Mouse (Mus musculus): ENCODE data around the gene Ralgps1. TPM values are rescaled to one million over a fixed set of nuclear protein-coding genes. Genes with fewer than 3 reads are reported as not detected.

The Ralgps1 gene
- total and polyA plus RNA-seq, 3 experiments, result 0.62 to 2.1 (median 1.5) TPM

DNA sequence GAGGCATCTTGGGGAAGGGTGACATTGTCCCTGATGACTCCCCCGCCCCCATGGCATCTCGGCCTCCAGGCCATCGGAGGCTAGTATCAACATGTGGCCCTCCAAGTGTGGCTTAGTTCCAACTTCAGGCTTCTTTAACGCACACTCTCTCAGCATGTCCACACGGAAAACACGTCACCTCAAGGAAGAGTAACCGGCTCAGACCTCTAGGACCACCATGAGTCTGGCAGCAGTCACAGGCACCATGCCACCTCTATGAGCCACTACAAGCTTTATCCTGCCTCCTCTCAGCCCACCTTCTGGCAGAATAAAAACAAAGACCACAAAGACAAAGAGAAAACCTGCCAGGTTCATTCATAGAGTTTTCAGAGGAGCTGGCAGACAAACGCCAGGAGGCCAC lies 80.8 kb downstream of the Ralgps1 start:
- Histone ChIP-seq H3K4me2 (ENCODE audit: insufficient read depth, low read depth, poor library complexity, severe bottlenecking) (no peak overlapping the region), H3K79me2 (replicated peaks; ENCODE audit: control insufficient read depth, extremely low read depth, insufficient read depth, poor library complexity, severe bottlenecking) (no peaks in the 10 kb centered on the region), H3K27ac (ENCODE audit: insufficient read depth, low read depth) (no peak overlapping the region), H3K4me1 (ENCODE audit: control insufficient read depth in 1 of 2, insufficient read depth in 2 of 2) (0 out of 4 replicates have a peak, but pooled peaks cover 0 to 2% of the 10 kb centered on the region in 2 experiments), H3K9me3 (replicated peaks; ENCODE audit: low read length) (peaks cover 3% of the 10 kb centered on the region), H3K36me3 (replicated peaks in 1 of 2; ENCODE audit: control insufficient read depth in 1 of 2, insufficient read depth in 1 of 2, low read length in 1 of 2) (no peaks in the 10 kb centered on the region), H3K27me3 (replicated peaks) (no peaks in the 10 kb centered on the region), H3K9ac (ENCODE audit: insufficient read depth, low read depth) (no peak overlapping the region), H3K4me3 (replicated peaks in 1 of 3; ENCODE audit: low read depth in 2 of 3, low read length in 2 of 3, poor library complexity in 1 of 3) (no peak overlapping the region)
- DNase-seq (ENCODE audit: extremely low read depth), result no peak
- in situ Hi-C loops (cut with MboI; ENCODE audit: low pct_ligation_motif_present, low pct_unique_long_range_greater_than_20kb, low sequenced_read_pairs) (no loop called here), dilution Hi-C loops (cut with MboI; ENCODE audit: extremely low pct_ligation_motif_present, extremely low pct_unique_long_range_greater_than_20kb, low sequenced_read_pairs) (no loop called here)
- no peak for TF ChIP-seq JUN (IDR thresholded peaks at IDR 0.05; ENCODE audit: insufficient read depth, low read depth, low read length)
- no peak for TF ChIP-seq ETS1 (conservative IDR thresholded peaks at IDR 0.05; ENCODE audit: low read depth, low read length)

- Histone ChIP-seq H3K4me3 (replicated peaks in 1 of 3; ENCODE audit: low read depth in 2 of 3, low read length in 2 of 3, poor library complexity in 1 of 3) (no peak overlapping the region), H3K9ac (ENCODE audit: insufficient read depth, low read depth) (no peak overlapping the region), H3K4me2 (ENCODE audit: insufficient read depth, low read depth, poor library complexity, severe bottlenecking) (no peak overlapping the region), H3K9me3 (replicated peaks; ENCODE audit: low read length) (peaks cover 3% of the 10 kb centered on the region), H3K79me2 (replicated peaks; ENCODE audit: control insufficient read depth, extremely low read depth, insufficient read depth, poor library complexity, severe bottlenecking) (no peaks in the 10 kb centered on the region), H3K36me3 (replicated peaks in 1 of 2; ENCODE audit: control insufficient read depth in 1 of 2, insufficient read depth in 1 of 2, low read length in 1 of 2) (peaks cover 0 to 4% of the 10 kb centered on the region in 2 experiments), H3K27me3 (replicated peaks) (no peaks in the 10 kb centered on the region), H3K4me1 (ENCODE audit: control insufficient read depth in 1 of 2, insufficient read depth in 2 of 2) (0 out of 4 replicates have a peak, but pooled peaks cover 0 to 2% of the 10 kb centered on the region in 2 experiments), H3K27ac (ENCODE audit: insufficient read depth, low read depth) (no peak overlapping the region)
- TF ChIP-seq JUND (conservative IDR thresholded peaks at IDR 0.05; ENCODE audit: low read depth, low read length) (no peak), IRF4 (IDR thresholded peaks at IDR 0.05; ENCODE audit: low read depth, low read length) (no peak), USF1 (IDR thresholded peaks at IDR 0.05; ENCODE audit: low read depth, low read length) (no peak), JUN (IDR thresholded peaks at IDR 0.05; ENCODE audit: insufficient read depth, low read depth, low read length) (no peak), KAT2A (IDR thresholded peaks at IDR 0.05; ENCODE audit: insufficient replicate concordance, low read length) (no peak), ZNF384 (IDR thresholded peaks at IDR 0.05; ENCODE audit: low read depth, low read length) (no peak), CHD2 (IDR thresholded peaks at IDR 0.05; ENCODE audit: low read length) (no peak), ZKSCAN1 (IDR thresholded peaks at IDR 0.05; ENCODE audit: borderline replicate concordance, low read depth, low read length) (no peak), MEF2A (IDR thresholded peaks at IDR 0.05; ENCODE audit: borderline replicate concordance, low read depth, low read length) (no peak), MXI1 (IDR thresholded peaks at IDR 0.05; ENCODE audit: low read depth, low read length) (no peak), TBP (conservative IDR thresholded peaks at IDR 0.05; ENCODE audit: low read depth, low read length) (no peak), MYC (IDR thresholded peaks at IDR 0.05; ENCODE audit: low read depth, low read length) (no peak), ELF1 (IDR thresholded peaks at IDR 0.05; ENCODE audit: low read depth, low read length) (no peak), TCF12 (IDR thresholded peaks at IDR 0.05; ENCODE audit: low read depth, low read length) (no peak), MAFK (IDR thresholded peaks at IDR 0.05; ENCODE audit: insufficient replicate concordance, low read length) (no peak)
- no peak for DNase-seq (ENCODE audit: extremely low read depth)
- in situ Hi-C loops (cut with MboI; ENCODE audit: low pct_ligation_motif_present, low pct_unique_long_range_greater_than_20kb, low sequenced_read_pairs) (no loop called here), dilution Hi-C loops (cut with MboI; ENCODE audit: extremely low pct_ligation_motif_present, extremely low pct_unique_long_range_greater_than_20kb, low sequenced_read_pairs) (no loop called here)
These were observed 82.4 kb downstream of the Ralgps1 start for GRCm38 (mm10) chr2:33288837-33289236.

Measured in CH12.LX (cell line).